Mouse (Mus musculus) hindbrain, postnatal 0 days (tissue): ENCODE results near the gene Lysmd3. TPM values are rescaled to one million over a fixed set of nuclear protein-coding genes. Genes with fewer than 3 reads are reported as not detected.
"Not testable (repeated sequence)": the region's sequence is repeated elsewhere in the genome, so short reads cannot be mapped to it uniquely, and the experiment has no call there.

Experiments used
- ATAC-seq: fragments of 200-750 bp; cut with Nextera tagmentation; 2 replicates; pipeline ENCODE4 v1.8.0; 2017; ENCODE audit warnings: mild to moderate bottlenecking, moderate TSS enrichment, moderate library complexity
- DNase-seq: peaks from one replicate; pipeline ENCODE4 v3.0.0-alpha.2; 2015; ENCODE audit warnings: low spot score
- H3K27ac ChIP-seq: fragments of 300-500 bp; sonication (generic); 2 replicates; pipeline ENCODE4 v1.5.1; 2014; ENCODE audit warnings: mild to moderate bottlenecking
- H3K27me3 ChIP-seq: fragments of 300-500 bp; sonication (generic); 2 replicates; pipeline ENCODE4 v1.6.1; 2014; ENCODE audit warnings: low read length, mixed read lengths; ENCODE audit not compliant: insufficient read depth
- H3K36me3 ChIP-seq: fragments of 300-500 bp; sonication (generic); 2 replicates; pipeline ENCODE4 v1.6.1; 2014; ENCODE audit warnings: low read length, mixed read lengths; ENCODE audit not compliant: insufficient read depth
- H3K4me1 ChIP-seq: fragments of 300-500 bp; sonication (generic); 2 replicates; pipeline ENCODE4 v1.6.1; 2014; ENCODE audit warnings: antibody characterized with exemption, low read length, mixed read lengths; ENCODE audit not compliant: insufficient read depth
- H3K4me2 ChIP-seq: fragments of 300-500 bp; sonication (generic); 2 replicates; pipeline ENCODE4 v1.6.1; 2014; ENCODE audit warnings: low read depth, mild to moderate bottlenecking, low read length, moderate library complexity, mixed read lengths
- H3K4me3 ChIP-seq: fragments of 300-500 bp; sonication (generic); 2 replicates; pipeline ENCODE4 v1.5.1; 2014; ENCODE audit warnings: low read length
- H3K9ac ChIP-seq: fragments of 300-500 bp; sonication (generic); replicated peaks from 2 replicates; pipeline ENCODE4 v1.6.1; 2014; ENCODE audit warnings: mild to moderate bottlenecking, low read length, moderate library complexity, mixed read lengths
- H3K9me3 ChIP-seq: fragments of 300-500 bp; sonication (generic); 2 replicates; pipeline ENCODE4 v1.6.1; 2016; ENCODE audit warnings: low read length, mixed read lengths
- CTCF ChIP-seq: IDR thresholded peaks from 2 replicates; pipeline ENCODE4 v1.5.1; 2016; ENCODE audit warnings: antibody characterized with exemption, control low read depth, low read depth
- WGBS: fragments of 180-500 bp; shearing (Covaris S2); extraction: QIAGEN DNeasy Blood & Tissue Kit; methylation state at CpG from one replicate; pipeline ENCODE4 v1.1.7; 2014; 5-methylcytosine and 5-hydroxymethylcytosine counted together
- polyA plus RNA-seq: library from polyadenylated mRNA; unstranded; fragments of >200 nt; fragmentation: Nextera tagmentation; extraction: Ambion mirVana; gene quantifications from 2 replicates; pipeline ENCODE4 v1.2.1, GENCODE M21; 2015
- total RNA-seq: library from RNA; depleted of rRNA; stranded (reverse); fragments of >200 nt; gene quantifications from 2 replicates; pipeline ENCODE4 v1.2.3, GENCODE M21; 2014; rRNA removed

Lysmd3 gene
- total RNA-seq (12.8 and 48.7 TPM in 2 replicates), polyA plus RNA-seq (10.3 and 12.5 TPM in 2 replicates)

- no peaks in the 10 kb centered on the region for H3K36me3 ChIP-seq
- no peaks in the 10 kb centered on the region for H3K9me3 ChIP-seq
- H3K9ac ChIP-seq = peak within 1 kb of the TSS; percentile 85
- H3K4me3 ChIP-seq = peak within 1 kb of the TSS; percentile 91
- H3K4me1 ChIP-seq = no peaks in the 10 kb centered on the region; the same call in 1 of the 2 replicates
- TF ChIP-seq CTCF = no peak
- no peaks in the 10 kb centered on the region for H3K27me3 ChIP-seq
- WGBS = under 1% methylated on average over 72 of the region's 73 CpGs
- DNase-seq = peak; percentile 96
- H3K27ac ChIP-seq = peak within 1 kb of the TSS; percentile 91
- peak within 1 kb of the TSS; percentile 89 for H3K4me2 ChIP-seq
- ATAC-seq = peak; percentile 100
Measured at GRCm38 (mm10) chr13:81657351-81658052, at the start of gene Lysmd3. Gene Lysmd3 (plus strand): TSS chr13:81657663.

- H3K36me3 ChIP-seq = no peaks in the 10 kb centered on the region
- no peak overlapping the region for H3K4me2 ChIP-seq
- DNase-seq (no peak), ATAC-seq (no peak)
- H3K27me3 ChIP-seq = no peaks in the 10 kb centered on the region
- H3K27ac ChIP-seq = no peak overlapping the region
- no peak overlapping the region for H3K4me3 ChIP-seq
- WGBS = 81% methylated on average over 4 of the region's 4 CpGs
- peak; percentile 38; the same call in 1 of the 2 replicates for TF ChIP-seq CTCF
- H3K4me1 ChIP-seq = no peaks in the 10 kb centered on the region
- no peaks in the 10 kb centered on the region for H3K9me3 ChIP-seq
- H3K9ac ChIP-seq = no peak overlapping the region
Measured at GRCm38 (mm10) chr13:81610349-81610748, 47.1 kb upstream of the Lysmd3 start.

GRCm38 (mm10) chr13:81627861-81628260 is 29.6 kb upstream of the Lysmd3 start:
- H3K27ac ChIP-seq, H3K9ac ChIP-seq, H3K9me3 ChIP-seq, H3K27me3 ChIP-seq, H3K36me3 ChIP-seq, H3K4me2 ChIP-seq, ATAC-seq, DNase-seq, H3K4me3 ChIP-seq, H3K4me1 ChIP-seq: not testable (repeated sequence)
- WGBS = 59% methylated on average over 1 of the region's 1 CpGs

DNA sequence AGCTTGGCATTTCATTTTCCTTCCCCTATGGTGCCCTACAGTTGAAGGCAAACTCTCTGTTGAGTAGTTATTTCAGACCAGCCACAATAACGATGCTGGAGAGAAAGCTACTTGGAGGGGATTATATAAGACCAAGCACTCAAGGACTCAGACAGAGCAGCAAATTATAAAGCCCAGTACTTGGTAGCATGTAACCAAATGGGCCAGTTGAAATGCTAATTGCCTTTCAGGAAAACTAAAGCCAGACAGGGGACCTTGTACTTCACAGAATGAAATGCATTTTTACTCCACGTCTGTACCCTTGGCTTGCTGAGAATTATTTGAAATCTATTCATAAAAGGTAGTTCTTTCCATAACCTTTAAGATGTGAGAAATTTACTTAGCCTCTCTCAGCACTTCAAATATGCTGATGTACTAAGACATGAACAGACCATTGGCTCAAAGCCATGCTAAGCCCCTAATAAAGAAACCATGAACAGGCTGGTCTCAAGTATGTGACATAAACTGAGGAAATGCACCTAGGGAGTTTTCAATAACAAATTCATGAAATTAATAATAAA is 28.8 kb upstream of the Lysmd3 start:
- Histone ChIP-seq H3K27ac (no peak overlapping the region), H3K4me2 (no peak overlapping the region)
- TF ChIP-seq CTCF = no peak

DNA sequence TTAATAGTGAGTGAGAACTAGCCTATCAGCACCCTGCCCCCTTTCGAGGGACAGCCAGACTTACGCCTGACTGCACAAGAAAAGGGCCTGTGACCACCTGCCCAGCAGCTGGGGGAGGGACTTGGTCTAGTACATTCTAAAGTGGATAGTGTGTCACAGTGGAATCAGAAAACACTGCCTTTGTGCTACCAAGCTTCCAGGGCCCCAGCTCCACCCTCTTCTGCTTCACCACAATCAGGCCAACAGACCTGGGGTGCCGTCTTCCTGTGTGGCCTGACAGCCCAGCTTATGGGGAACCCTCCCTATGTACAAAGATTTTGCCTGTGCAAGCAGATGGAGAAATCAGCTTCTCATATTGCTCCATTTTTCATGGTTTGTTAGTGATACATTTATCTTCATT is 28.1 kb upstream of the Lysmd3 start:
- no peaks in the 10 kb centered on the region for H3K36me3 ChIP-seq
- H3K4me3 ChIP-seq = no peak overlapping the region
- H3K27me3 ChIP-seq = no peaks in the 10 kb centered on the region
- no peak for TF ChIP-seq CTCF
- no peak overlapping the region for H3K9ac ChIP-seq
- 32% methylated on average over 3 of the region's 3 CpGs for whole genome bisulfite sequencing
- no peak overlapping the region for H3K4me2 ChIP-seq
- no peaks in the 10 kb centered on the region for H3K9me3 ChIP-seq
- ATAC-seq = no peak
- no peak overlapping the region for H3K27ac ChIP-seq
- peak; percentile 24 for DNase-seq
- H3K4me1 ChIP-seq = no peaks in the 10 kb centered on the region

More for the DNA sequence above, 28.8 kb upstream of the Lysmd3 start:
- H3K9me3 ChIP-seq = no peaks in the 10 kb centered on the region
- H3K4me1 ChIP-seq = no peaks in the 10 kb centered on the region
- no peak overlapping the region for H3K4me3 ChIP-seq
- no peak overlapping the region for H3K9ac ChIP-seq
- DNase-seq = no peak
- no peak for ATAC-seq
- H3K36me3 ChIP-seq = no peaks in the 10 kb centered on the region
- H3K27me3 ChIP-seq = no peaks in the 10 kb centered on the region
- WGBS = 20% methylated on average over 2 of the region's 2 CpGs

DNA sequence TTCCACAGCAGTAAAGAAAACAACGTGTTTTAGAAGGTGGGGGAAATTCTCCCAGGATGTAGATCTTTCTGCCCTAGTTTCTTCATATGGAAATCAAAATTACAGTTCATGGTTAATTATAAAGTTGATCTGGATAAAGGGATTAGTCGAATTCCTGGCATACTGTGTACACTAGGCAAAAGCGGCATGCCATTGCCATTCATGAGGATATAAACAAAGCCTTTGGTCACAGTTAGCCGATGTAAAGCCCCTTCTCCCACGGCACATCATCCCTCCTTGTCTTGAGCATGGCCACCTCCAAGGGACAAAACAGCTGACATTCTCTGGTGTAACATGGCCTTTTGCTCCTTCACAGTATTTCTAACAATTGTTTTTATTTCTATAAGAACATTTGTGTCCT is 26.9 kb upstream of the Lysmd3 start:
- Histone ChIP-seq H3K27me3 (no peaks in the 10 kb centered on the region), H3K4me3 (no peak overlapping the region), H3K4me1 (no peaks in the 10 kb centered on the region), H3K9ac (no peak overlapping the region), H3K4me2 (no peak overlapping the region), H3K27ac (no peak overlapping the region), H3K36me3 (no peaks in the 10 kb centered on the region), H3K9me3 (no peaks in the 10 kb centered on the region)
- DNase-seq (no peak), ATAC-seq (no peak)
- WGBS = 21% methylated on average over 5 of the region's 5 CpGs
- no peak for TF ChIP-seq CTCF
